Mouse (Mus musculus): ENCODE data around the gene Gramd1b.
"Not testable (repeated sequence)": the region's sequence is repeated elsewhere in the genome, so short reads cannot be mapped to it uniquely, and the experiment has no call there.

Gramd1b gene

GRCm38 (mm10) chr9:40521097-40521496 lies 10.1 kb downstream of the Gramd1b start:
- no peak for DNase-seq (ENCODE audit: extremely low read depth, low read depth, low spot score)

- DNase-seq (ENCODE audit: extremely low read depth, low read depth, low spot score): no peak
These were observed 11.9 kb downstream of the Gramd1b start for GRCm38 (mm10) chr9:40519294-40519693.

GRCm38 (mm10) chr9:40511970-40512369 lies 19.2 kb downstream of the Gramd1b start:
- DNase-seq (ENCODE audit: extremely low read depth, low read depth, low spot score): no peak

DNA sequence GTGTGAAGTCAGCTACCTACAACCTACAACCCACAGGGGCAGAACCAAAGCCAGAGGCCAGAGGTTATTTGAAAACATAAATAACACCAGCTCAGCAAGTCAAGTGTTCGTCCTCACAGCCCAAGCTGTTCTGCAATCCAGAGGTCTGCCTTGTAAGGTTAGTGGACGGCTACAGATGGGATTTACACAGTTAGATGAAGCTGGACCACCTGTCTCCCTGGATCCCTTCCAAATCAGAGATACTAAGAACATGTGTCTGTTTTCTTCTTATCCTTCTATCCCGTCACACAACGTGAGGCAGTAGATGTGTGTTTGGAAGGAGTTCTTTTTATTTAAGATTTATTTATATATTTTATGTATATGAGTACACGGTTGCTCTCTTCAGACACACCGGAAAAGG lies 21.7 kb downstream of the Gramd1b start:
- DNase-seq (ENCODE audit: extremely low read depth, low read depth, low spot score): no peak

DNA sequence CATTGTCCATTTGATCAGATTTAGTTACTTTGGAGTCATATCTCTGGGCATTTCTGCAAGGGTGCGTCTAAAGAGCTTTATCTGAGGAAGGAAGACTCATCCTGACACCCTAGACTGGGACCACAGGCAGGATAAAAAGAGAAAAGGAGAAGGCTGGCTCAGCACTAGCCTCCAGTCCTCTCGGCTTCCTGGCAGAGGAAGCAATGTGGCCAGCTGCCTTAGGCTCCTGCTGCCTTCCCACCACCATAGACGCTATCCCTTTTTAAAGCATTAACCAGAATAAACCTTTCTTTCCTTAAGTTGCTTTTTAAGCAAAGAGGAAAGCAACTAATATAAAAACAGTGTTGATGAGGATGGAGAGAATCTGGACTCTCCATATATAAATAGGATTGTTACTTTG lies 24.6 kb downstream of the Gramd1b start:
- no peak for DNase-seq (ENCODE audit: extremely low read depth, low read depth, low spot score)

- DNase-seq (ENCODE audit: extremely low read depth, low read depth, low spot score): no peak
These were observed 25.5 kb downstream of the Gramd1b start for GRCm38 (mm10) chr9:40505471-40506312.

DNA sequence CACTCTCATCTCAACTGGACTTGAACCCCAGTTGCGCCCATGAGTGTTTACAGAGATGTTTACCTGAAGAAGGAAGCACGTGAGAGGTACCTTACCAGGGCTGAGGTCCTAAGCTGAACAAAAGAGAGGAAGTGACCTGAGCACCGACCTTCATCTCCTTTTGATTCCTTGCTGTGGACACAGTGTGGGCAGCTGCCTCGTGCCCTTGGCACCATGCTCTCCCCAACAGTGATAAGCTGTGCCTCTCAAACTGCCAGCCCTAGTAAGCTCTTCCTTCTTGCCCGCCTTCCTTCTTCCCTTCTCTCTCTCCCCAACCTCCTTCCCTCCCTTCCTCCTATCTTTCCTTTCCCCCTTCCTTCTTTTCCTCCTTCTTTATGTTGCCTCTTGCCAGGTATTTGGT lies 26.3 kb downstream of the Gramd1b start:
- no peak for DNase-seq (ENCODE audit: extremely low read depth, low read depth, low spot score)

DNA sequence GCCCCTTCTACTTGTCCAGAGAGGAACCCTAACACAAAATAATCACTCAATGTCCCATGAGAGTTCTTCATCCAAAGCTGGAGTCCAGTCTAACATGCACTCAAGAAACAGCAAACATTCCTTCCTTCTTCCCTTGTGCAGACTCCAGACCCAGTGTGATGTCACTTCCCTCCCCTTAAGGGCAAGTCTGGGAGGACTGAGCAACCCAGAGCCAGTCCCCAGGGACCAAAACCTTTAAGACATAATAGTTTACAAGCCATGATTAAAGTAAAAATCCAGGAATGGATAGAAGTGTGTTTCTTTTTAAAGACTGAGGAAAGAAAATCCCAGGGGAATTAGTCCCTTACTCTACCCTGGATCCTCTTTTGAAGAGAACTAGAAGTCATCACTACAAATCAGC lies 30.5 kb downstream of the Gramd1b start:
- DNase-seq (ENCODE audit: extremely low read depth, low read depth, low spot score): no peak

DNA sequence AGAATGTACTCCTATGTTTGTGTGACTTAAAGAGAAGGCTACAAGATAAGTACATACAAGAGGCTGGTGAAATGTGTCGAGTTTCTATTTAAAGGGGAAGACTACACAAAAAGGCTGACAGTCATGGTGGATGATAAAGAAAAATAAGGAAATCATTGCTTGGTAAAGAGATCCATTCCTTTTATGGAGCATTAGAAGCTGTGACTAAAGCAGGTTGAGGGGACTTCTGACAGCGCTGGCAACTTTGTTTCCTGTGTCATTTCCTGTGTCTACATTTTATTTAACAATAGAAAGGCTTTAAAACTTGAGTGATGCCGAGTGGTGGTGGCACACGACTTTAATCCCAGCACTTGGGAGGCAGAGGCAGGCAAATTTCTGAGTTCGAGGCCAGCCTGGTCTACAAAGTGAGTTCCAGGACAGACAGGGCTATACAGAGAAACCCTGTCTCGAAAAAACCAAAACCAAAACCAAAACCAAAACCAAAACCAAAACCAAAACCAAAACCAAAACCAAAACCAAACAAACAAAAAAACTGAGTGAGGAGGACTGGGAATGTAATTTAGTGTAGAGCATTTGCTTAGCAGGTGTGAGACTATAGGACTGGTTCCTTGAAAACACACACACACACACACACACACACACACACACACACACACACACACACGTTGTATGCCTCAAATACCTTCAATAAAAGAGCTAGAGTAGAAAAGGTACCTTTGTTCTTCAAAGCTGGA lies 48.7 kb downstream of the Gramd1b start:
- DNase-seq (ENCODE audit: extremely low read depth, low read depth, low spot score): not testable (repeated sequence)

DNA sequence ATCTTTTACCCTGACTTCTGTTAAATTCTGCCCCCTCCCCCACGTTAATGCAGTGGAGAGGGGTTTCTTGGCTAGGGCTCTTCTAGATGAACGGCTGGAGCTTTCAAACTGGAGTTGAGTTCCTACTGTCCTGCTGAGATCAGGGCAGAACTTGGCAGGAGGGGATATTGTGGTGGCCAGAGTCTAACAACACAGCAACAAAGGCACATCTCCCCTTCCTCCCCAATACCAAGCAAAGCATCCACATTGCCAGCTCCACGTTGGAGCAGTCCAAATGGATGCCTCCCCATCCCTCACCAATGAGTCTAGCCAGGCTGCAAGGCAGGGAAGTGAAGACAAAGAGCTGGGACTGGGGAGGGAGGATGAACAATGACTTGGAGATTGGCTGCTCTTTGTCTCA lies 49.9 kb downstream of the Gramd1b start:
- DNase-seq (ENCODE audit: extremely low read depth, low read depth, low spot score): no peak

DNA sequence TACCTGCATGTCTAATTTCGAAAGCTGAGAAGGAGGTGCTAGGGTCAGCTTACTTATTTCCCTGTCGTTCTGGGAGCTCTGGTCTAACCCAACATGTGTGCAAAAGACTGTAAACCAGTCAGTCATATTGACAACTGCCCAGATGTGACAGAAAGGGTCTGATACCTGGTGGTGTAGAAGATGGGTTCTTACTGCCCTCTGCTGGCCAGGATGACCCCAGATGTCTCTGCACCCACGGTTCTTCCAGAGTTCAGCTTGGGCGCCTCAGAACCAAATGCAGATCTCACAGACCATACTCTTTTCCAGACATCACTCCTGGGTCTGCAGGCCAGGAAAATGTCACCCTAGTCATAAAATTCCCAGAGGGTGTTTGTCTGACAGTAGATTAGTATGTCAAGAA lies 51.9 kb downstream of the Gramd1b start:
- no peak for DNase-seq (ENCODE audit: extremely low read depth, low read depth, low spot score)

DNA sequence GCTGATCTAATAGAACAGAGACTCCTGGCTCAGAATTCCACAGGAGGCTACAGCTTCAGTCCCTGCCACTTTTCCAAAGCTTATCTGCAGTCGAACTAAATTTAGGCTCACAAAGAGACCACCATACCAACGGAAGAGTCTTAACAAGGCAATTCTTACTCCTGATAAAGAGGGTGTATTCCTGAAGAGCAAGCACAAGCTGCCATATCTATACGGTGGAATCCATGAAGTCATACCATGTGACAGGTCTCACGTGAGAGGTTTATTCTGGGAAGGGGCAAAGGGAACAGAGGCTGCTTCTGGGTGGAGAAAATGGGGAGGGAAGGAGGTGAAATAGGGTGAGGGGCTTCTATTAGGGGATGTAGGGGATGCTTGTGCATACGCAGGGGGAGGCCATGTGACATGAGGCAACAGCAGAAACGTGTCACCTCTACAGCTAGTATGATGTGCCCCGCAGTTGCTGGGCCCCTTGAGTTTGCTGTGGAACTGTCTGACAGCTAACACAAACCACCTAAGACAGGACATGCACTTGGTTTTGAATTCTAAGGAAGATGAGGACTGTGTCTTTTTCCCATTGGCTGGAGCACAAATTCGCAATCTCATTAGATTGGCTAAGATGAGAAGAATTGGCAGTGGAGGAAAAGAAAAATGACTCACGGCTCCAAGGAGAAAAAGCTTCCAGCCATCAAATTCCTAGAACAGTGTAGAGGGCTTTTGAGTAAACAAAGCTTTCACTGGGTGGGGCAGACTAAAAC lies 52.9 kb downstream of the Gramd1b start:
- no peak for DNase-seq (ENCODE audit: extremely low read depth, low read depth, low spot score)

DNA sequence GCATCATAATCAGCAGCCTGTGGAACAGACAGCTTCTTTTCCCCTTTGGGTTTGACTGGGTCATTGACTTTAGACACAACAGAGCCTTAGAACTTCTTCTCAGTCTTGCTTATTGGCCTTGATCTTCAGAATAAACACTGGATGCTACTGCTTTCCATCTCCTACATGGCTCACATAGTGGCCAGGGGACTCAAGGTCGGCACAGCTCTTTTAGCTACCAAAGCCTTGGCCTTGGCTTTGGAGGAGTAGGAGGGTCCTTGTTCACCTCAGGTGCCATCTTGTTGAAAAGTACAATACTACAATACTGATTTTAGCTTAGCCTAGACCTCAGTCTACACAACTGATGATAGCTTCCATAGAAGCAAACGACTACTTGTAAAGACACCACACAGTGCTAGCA lies 53.6 kb downstream of the Gramd1b start:
- no peak for DNase-seq (ENCODE audit: extremely low read depth, low read depth, low spot score)

DNA sequence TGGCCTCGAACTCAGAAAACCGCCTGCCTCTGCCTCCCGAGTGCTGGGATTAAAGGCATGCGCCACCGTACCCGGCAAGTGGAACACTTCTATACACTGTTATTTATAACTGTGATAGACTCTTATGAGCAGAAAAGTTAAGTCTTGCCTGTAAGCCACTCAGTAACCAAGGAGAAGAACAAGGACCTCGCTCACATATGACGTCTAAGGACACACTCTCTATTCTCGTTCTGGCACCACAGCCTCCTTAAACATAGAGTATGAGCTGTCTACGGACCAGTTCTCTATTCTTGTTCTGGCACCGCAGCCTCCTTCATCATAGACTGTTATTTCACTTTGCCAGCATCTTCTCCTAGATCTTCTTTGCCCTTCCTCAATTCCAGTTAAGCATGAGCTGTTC lies 55.1 kb downstream of the Gramd1b start:
- no peak for DNase-seq (ENCODE audit: extremely low read depth, low read depth, low spot score)

DNA sequence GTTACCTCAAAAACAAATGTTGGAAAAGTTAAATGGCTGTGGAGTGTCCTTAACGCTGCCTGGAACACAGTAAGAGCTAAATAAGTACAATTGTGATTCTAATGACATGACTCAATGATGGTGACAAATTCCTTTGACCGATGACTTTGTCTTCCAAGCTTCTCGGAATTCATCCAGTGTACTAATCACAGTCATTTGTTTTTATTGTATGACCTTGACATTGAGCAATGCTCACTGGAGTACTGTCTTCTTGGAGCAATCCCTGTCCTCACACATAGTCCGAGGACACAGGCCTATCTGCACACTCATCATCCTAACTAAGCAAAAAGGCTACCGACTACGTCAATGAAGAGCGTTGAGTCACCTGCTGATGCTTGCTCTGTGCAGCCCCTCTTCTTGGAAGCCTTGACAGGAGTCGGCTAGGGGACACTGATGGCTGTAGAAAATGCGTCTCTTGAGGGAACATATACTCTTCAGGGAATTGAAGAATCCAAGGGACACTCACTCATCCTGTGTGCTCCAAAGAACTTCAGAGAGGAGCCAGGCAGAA lies 58.1 kb downstream of the Gramd1b start:
- DNase-seq (ENCODE audit: extremely low read depth, low read depth, low spot score): no peak

DNA sequence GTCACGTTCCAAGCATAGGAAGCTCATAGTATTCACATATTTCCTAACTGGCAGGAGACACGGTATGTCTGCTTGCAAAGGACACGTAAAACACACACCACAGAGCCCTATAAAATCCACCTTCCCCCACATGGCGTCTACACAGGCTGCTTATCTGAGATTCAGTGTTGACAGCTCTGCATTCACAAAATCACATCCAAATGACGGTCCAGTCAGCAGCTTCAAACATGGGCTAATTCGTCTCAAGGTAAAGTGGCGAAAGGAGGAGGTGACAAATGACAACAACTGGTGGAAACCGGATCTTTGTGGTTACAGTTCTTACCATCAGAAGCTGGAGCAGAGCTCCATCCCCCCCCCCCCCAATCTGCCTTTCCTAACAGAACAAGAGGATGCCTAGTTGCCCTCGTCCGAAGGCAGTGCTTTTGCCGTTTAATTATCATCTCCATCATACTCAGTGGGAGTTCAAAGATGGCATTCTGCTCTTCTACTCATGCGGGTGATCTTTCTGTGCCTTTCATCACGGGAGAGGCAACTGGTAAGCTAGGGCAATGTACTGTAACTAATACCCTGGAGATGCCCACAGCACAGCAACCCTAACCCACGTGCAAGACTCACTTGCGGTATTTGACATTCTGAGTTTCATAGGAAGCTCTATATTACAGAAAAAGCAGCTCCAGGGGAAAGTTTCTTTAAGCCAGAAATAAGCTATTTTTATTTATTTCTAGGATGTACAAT lies 61.6 kb downstream of the Gramd1b start:
- DNase-seq (ENCODE audit: extremely low read depth, low read depth, low spot score): no peak

DNA sequence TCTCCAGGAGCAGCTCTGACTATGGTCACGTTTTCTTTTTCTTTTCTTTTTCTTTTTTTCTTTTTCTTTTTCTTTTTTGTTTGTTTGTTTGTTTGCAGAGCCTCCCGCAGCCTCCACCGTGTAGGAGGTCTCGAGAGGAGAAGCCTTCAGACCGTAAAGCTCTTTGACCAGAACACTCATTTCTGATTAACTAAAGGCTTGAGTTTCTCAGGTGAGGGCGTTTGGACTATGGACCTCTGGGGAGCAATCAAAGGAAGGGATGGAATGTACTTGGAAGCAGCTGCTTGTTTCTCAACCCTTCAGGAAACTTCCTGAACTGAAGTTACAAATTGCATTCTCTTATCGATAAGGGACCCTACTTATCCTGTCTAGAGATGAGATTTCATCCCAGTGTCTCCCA lies 64.4 kb downstream of the Gramd1b start:
- DNase-seq (ENCODE audit: extremely low read depth, low read depth, low spot score): no peak

DNA sequence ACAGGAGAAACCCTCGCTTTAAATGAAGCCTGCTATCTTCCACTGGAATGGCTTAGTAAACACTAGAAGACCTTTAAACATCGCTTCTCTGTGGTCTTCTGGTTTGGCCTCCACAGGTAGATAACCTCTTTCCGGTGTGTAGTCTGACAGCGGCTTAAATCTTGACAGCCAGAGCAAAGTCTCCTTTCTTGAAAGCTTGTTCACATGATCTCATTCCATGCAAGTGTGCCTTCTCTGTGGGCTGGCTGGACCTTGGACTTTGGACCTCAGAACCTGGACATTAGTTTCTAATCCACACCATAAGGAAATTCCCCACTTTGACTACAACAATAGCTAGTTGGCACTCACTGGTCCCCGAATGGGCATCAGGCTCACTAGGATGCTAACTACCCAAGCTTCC lies 65.6 kb downstream of the Gramd1b start:
- no peak for DNase-seq (ENCODE audit: extremely low read depth, low read depth, low spot score)

- DNase-seq (ENCODE audit: extremely low read depth, low read depth, low spot score): no peak
These were observed 68.8 kb downstream of the Gramd1b start for GRCm38 (mm10) chr9:40462401-40462800.

DNA sequence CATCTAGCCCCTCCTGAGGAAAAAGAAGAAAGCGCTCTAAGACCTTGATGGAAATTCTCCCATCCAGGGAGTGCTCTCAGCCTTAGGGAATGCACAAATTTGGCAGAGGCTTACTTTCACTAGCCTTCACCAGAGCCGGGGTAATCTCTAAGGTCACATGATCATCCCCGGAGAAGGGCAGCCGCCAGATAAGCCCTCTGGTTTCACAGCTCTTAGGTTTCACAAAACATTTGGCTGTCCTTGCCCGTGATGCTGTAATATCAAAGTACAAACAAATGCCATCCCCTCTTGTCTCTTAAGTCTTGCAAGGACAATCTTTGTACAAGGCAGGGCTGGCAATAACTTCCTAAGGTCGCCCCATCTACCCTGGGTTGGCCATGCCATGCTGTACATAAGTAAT lies 70.4 kb downstream of the Gramd1b start:
- DNase-seq (ENCODE audit: extremely low read depth, low read depth, low spot score): no peak
